Mouse (Mus musculus) heart, postnatal 14 days (tissue): Measurements from ENCODE around the gene AW551984. TPM values are rescaled to one million over a fixed set of nuclear protein-coding genes. Genes with fewer than 3 reads are reported as not detected.

Experiments used
- DNase-seq, 2 experiments: peaks; one replicate each; pipeline ENCODE4 v3.0.0; 2021 to 2022
- intact Hi-C: fragments of 180-260 bp; cut with DNase I; formaldehyde crosslinking; loops from one replicate; pipeline ENCODE4 v1.15.1; 2025
- long read RNA-seq, 2 experiments: library from polyadenylated mRNA; stranded (forward); transcript quantifications; one replicate each; pipeline ENCODE4 v2.0.0; 2021
- total RNA-seq, 2 experiments: library from RNA; stranded (reverse); gene quantifications; 2 replicates each; pipeline ENCODE4 v1.2.3; 2021

Gene AW551984
- total RNA-seq = 1 to 10 TPM in 1 of 2 experiments, under 1 TPM in 1; 0.73 to 1.4 TPM
- long read RNA-seq, experiment 1 = 0 reads
- long read RNA-seq, experiment 2, full-length matches to known transcripts = 1 of 1 reads
- long read RNA-seq, experiment 2, partial matches to known transcripts = 0 of 1 reads
- long read RNA-seq, experiment 2, other reads (novel, unspliced or antisense) = 0 of 1 reads

GRCm38 (mm10) chr9:39603999-39604453 is at the start of gene AW551984:
AW551984 (minus strand) TSS chr9:39604403.
- intact Hi-C loops = no loop called here
- DNase-seq = peak in 1 of 2 experiments; percentile 4

GRCm38 (mm10) chr9:39647382-39647781 is 43.2 kb upstream of the AW551984 start:
- DNase-seq = no peak
- intact Hi-C loops = no loop called here

GRCm38 (mm10) chr9:39644785-39645184 is 40.6 kb upstream of the AW551984 start, which contains the start of gene Olfr961:
Olfr961 (plus strand) TSS chr9:39645085.
- DNase-seq = no peak
- intact Hi-C loops = no loop called here

- DNase-seq = no peak
- intact Hi-C loops = no loop called here
Observed at GRCm38 (mm10) chr9:39633913-39634594, 29.9 kb upstream of the AW551984 start.

GRCm38 (mm10) chr9:39629069-39629468 is 24.9 kb upstream of the AW551984 start:
- intact Hi-C loops = no loop called here
- DNase-seq = no peak

GRCm38 (mm10) chr9:39624711-39625110 is 20.5 kb upstream of the AW551984 start:
- DNase-seq = no peak
- intact Hi-C loops = no loop called here

- DNase-seq = no peak
- intact Hi-C loops = no loop called here
Observed at GRCm38 (mm10) chr9:39623783-39624182, 19.6 kb upstream of the AW551984 start.

- DNase-seq = no peak
- intact Hi-C loops = no loop called here
Observed at GRCm38 (mm10) chr9:39621073-39621472, 16.9 kb upstream of the AW551984 start, which contains the start of gene Olfr960. Olfr960 (plus strand) TSS chr9:39621373.

- intact Hi-C loops = loop anchor here (2.0 kb wide), 1 partner anchor 103 kb away; no protein-coding TSS in a partner anchor
- DNase-seq = peak in 1 of 2 experiments; percentile 27
Observed at GRCm38 (mm10) chr9:39611953-39612352, 7.8 kb upstream of the AW551984 start.

- intact Hi-C loops = no loop called here
- DNase-seq = no peak
Observed at GRCm38 (mm10) chr9:39610355-39610754, 6.2 kb upstream of the AW551984 start, which contains the start of gene Olfr148. Olfr148 (plus strand) TSS chr9:39610655.

- no peak for DNase-seq
- intact Hi-C loops = no loop called here
Observed at GRCm38 (mm10) chr9:39608497-39608896, 4.3 kb upstream of the AW551984 start.

- intact Hi-C loops = no loop called here
- peak in 1 of 2 experiments; percentile 18 for DNase-seq
Observed at GRCm38 (mm10) chr9:39603333-39603845, 814 bp downstream of the AW551984 start.

GRCm38 (mm10) chr9:39602536-39603332 is 1.5 kb downstream of the AW551984 start:
- DNase-seq = no peak
- intact Hi-C loops = no loop called here

GRCm38 (mm10) chr9:39577050-39577449 is 27.2 kb downstream of the AW551984 start:
- peak in 1 of 2 experiments; percentile 3 for DNase-seq
- intact Hi-C loops = no loop called here

GRCm38 (mm10) chr9:39575469-39575868 is 28.7 kb downstream of the AW551984 start, which contains the start of gene Olfr959:
Olfr959 (minus strand) TSS chr9:39575569.
- DNase-seq = no peak
- intact Hi-C loops = no loop called here

- intact Hi-C loops = no loop called here
Observed at GRCm38 (mm10) chr9:39558349-39558647, 45.9 kb downstream of the AW551984 start.

GRCm38 (mm10) chr9:39557529-39558348 is 46.5 kb downstream of the AW551984 start:
- intact Hi-C loops = no loop called here
- DNase-seq = no peak

More at GRCm38 (mm10) chr9:39558349-39558647, 45.9 kb downstream of the AW551984 start:
- no peak for DNase-seq

- intact Hi-C loops = no loop called here
- no peak for DNase-seq
Observed at GRCm38 (mm10) chr9:39553946-39554345, 50.3 kb downstream of the AW551984 start, which contains the start of gene Olfr958. Olfr958 (minus strand) TSS chr9:39554054.

- intact Hi-C loops = no loop called here
- no peak for DNase-seq
Observed at GRCm38 (mm10) chr9:39550806-39551205, 53.4 kb downstream of the AW551984 start.
